Comparison of ENCODE assay signal across 10 mouse cellular contexts in genomic region chr2:167078931-167079495, GRCm38 (mm10). TPM values are rescaled to one million over a fixed set of nuclear protein-coding genes. Genes with fewer than 3 reads are reported as not detected.
A peak's percentile ranks its signal among the peaks of the same experiment; 100 is the strongest.
DNase-seq lines count a peak whose midpoint lies in the region; ATAC-seq lines count a peak whose summit lies in the region.
"Had no signal": no experiment of that assay in that cellular context is flagged by ENCODE, and none has a peak within 500 bp of the region (broad histone marks: within the 10 kb centered on the region; RNA-seq: fewer than 3 reads in every experiment).

No protein-coding gene starts in this region.

- H3K4me1 ChIP-seq in lung, embryonic 15.5 days = peaks cover 23% of the 10 kb centered on the region
- H3K4me1 ChIP-seq in forebrain, embryonic 16.5 days (replicated peaks; ENCODE audit: control insufficient read depth, insufficient read depth, low read length) = peaks cover 14% of the 10 kb centered on the region

- H3K4me2 ChIP-seq in lung, embryonic 15.5 days = no peak overlapping the region
- no peak overlapping the region for H3K4me2 ChIP-seq in forebrain, embryonic 16.5 days (ENCODE audit: low read length)

- 45% methylated on average over 9 of the region's 9 CpGs for WGBS in lung, embryonic 15.5 days
- WGBS in forebrain, embryonic 16.5 days = 49% methylated on average over 9 of the region's 9 CpGs

- peak; percentile 55 for DNase-seq in cerebellum, adult 11-12 months
- DNase-seq in cerebellum, adult 11 months = no peak
- no peak for DNase-seq in lung, postnatal 4 days
- DNase-seq in right cerebral cortex, postnatal 25 days = peak; percentile 58
- no peak for DNase-seq in adrenal gland, adult 2 months
- DNase-seq in layer of hippocampus, postnatal 25 days (ENCODE audit: extremely low spot score in 1 of 2, low spot score in 1 of 2) = no peak
- DNase-seq: thymus, postnatal 25 days had no signal

- H3K27ac ChIP-seq in lung, embryonic 15.5 days = no peak overlapping the region
- peak overlapping the region; percentile 69 for H3K27ac ChIP-seq in forebrain, embryonic 16.5 days (ENCODE audit: low read length)
- H3K27ac ChIP-seq: macrophage had no signal

- 0 out of 2 replicates have a peak overlapping the region, but pooled peaks have one; percentile 4 for H3K9ac ChIP-seq in lung, embryonic 15.5 days
- 0 out of 2 replicates have a peak overlapping the region, but pooled peaks have one; percentile 25 for H3K9ac ChIP-seq in forebrain, embryonic 16.5 days (replicated peaks; ENCODE audit: low read depth, low read length)

- no peaks in the 10 kb centered on the region for H3K27me3 ChIP-seq in lung, embryonic 15.5 days
- H3K27me3 ChIP-seq in forebrain, embryonic 16.5 days (replicated peaks; ENCODE audit: control insufficient read depth, insufficient read depth, low read length) = no peaks in the 10 kb centered on the region

- H3K9me3 ChIP-seq in lung, embryonic 15.5 days = no peaks in the 10 kb centered on the region
- H3K9me3 ChIP-seq in forebrain, embryonic 16.5 days (ENCODE audit: control insufficient read depth, low read length) = no peaks in the 10 kb centered on the region

- H3K4me3 ChIP-seq in lung, embryonic 15.5 days = no peak overlapping the region
- no peak overlapping the region for H3K4me3 ChIP-seq in forebrain, embryonic 16.5 days (replicated peaks; ENCODE audit: low read length)

- no peaks in the 10 kb centered on the region for H3K36me3 ChIP-seq in lung, embryonic 15.5 days
- H3K36me3 ChIP-seq in forebrain, embryonic 16.5 days (ENCODE audit: control insufficient read depth, insufficient read depth) = no peaks in the 10 kb centered on the region

- peak; percentile 34; the same call in 1 of the 2 replicates for ATAC-seq in lung, embryonic 15.5 days (ENCODE audit: borderline replicate concordance, extremely low read depth, low FRiP score, low TSS enrichment)
- ATAC-seq in forebrain, embryonic 16.5 days = peak; percentile 48; the same call in 1 of the 2 replicates

RNA-seq across cellular contexts. Expression of gene Znfx1, which starts 16.2 kb away (rescaled TPM):
- 6.8 and 7.6 TPM in 2 replicates for polyA plus RNA-seq in lung, embryonic 15.5 days (2015; fragmentation: Nextera tagmentation; extraction: Ambion mirVana)
- 8.9 and 9.0 TPM in 2 replicates for polyA plus RNA-seq in forebrain, embryonic 16.5 days (2015; fragmentation: Nextera tagmentation; extraction: Ambion mirVana)
- 10 to 100 TPM; 50.2 to 53.6 TPM for total RNA-seq in adrenal gland, adult 2 months (2021)
- polyA plus RNA-seq in adrenal gland, adult 2 months (2012; rRNA removed) = 29.5 and 31.9 TPM in 2 replicates
- 10 to 100 TPM; 36.7 to 39.0 TPM for total RNA-seq in layer of hippocampus, postnatal 25 days (2021)

Comparison
In these comparisons a context has a peak if more than half of its experiments do, and no peak if none do; other contexts are left out.
1. DNase-seq: peak in cerebellum, adult 11-12 months (single experiment) and right cerebral cortex, postnatal 25 days (single experiment); none in cerebellum, adult 11 months (single experiment), lung, postnatal 4 days (0 of 2), adrenal gland, adult 2 months (single experiment) and layer of hippocampus, postnatal 25 days (0 of 2).